Mouse (Mus musculus): Measurements from ENCODE around the gene Cdh4.

DNA sequence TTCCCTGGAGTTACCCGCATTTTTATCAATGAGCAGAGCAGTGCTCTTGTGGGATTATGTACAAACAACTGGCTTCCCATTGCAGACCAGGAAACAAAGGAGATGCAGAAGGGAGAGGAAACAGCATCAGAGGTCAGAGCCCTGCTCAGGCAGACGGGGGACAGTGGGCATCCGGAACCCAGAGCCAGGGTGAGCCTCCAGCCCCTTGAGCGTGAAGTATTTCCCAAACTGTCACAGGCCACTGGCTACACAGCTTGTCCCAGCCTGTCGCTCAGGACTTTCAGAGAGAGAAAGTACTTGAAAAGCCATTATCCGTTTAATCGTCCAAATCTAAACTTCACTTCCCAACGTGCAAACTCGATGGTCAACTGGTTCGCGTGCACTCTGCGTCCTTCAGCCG is 142.4 kb downstream of the Cdh4 start:
- no peak for TF ChIP-seq CTCF (IDR thresholded peaks at IDR 0.05; ENCODE audit: low read depth, low read length)
- TF ChIP-seq POLR2AphosphoS5 (IDR thresholded peaks at IDR 0.05; ENCODE audit: insufficient replicate concordance, low read depth, low read length): no peak
- no peak for TF ChIP-seq GATA1 (IDR thresholded peaks at IDR 0.05; ENCODE audit: borderline replicate concordance, low read length)
